Mouse (Mus musculus) liver, postnatal 0 days (tissue): Measurements from ENCODE around the gene Bcl7a. TPM values are rescaled to one million over a fixed set of nuclear protein-coding genes. Genes with fewer than 3 reads are reported as not detected.

Experiments used
- ATAC-seq: fragments of 200-750 bp; cut with Nextera tagmentation; 2 replicates; pipeline ENCODE4 v1.8.0; 2017; ENCODE audit warnings: mild to moderate bottlenecking, moderate library complexity
- DNase-seq: peaks from one replicate; pipeline ENCODE4 v3.0.0-alpha.2; 2016
- H3K27ac ChIP-seq: fragments of 300-500 bp; sonication (generic); 2 replicates; pipeline ENCODE4 v1.5.1; 2014; ENCODE audit warnings: antibody characterized with exemption, moderate library complexity, mild to moderate bottlenecking, low read depth
- H3K27me3 ChIP-seq: fragments of 300-500 bp; sonication (generic); 2 replicates; pipeline ENCODE4 v1.6.1; 2014; ENCODE audit warnings: low read length, control low read depth, mixed read lengths; ENCODE audit not compliant: insufficient read depth
- H3K36me3 ChIP-seq: fragments of 300-500 bp; sonication (generic); replicated peaks from 2 replicates; pipeline ENCODE4 v1.6.1; 2014; ENCODE audit warnings: mild to moderate bottlenecking, control low read depth, low read length, moderate library complexity, mixed read lengths; ENCODE audit not compliant: insufficient read depth
- H3K4me1 ChIP-seq: fragments of 300-500 bp; sonication (generic); 2 replicates; pipeline ENCODE4 v1.6.1; 2014; ENCODE audit warnings: antibody characterized with exemption, mild to moderate bottlenecking, control low read depth; ENCODE audit not compliant: insufficient read depth
- H3K4me2 ChIP-seq: fragments of 300-500 bp; sonication (generic); 2 replicates; pipeline ENCODE4 v1.6.1; 2014; ENCODE audit warnings: low read depth, mild to moderate bottlenecking, low read length, moderate library complexity, mixed read lengths
- H3K4me3 ChIP-seq: fragments of 300-500 bp; sonication (generic); 2 replicates; pipeline ENCODE4 v1.5.1; 2014; ENCODE audit warnings: low read depth, low read length
- H3K9ac ChIP-seq: fragments of 300-500 bp; sonication (generic); replicated peaks from 2 replicates; pipeline ENCODE4 v1.6.1; 2014; ENCODE audit warnings: mild to moderate bottlenecking, moderate library complexity
- H3K9me3 ChIP-seq: fragments of 300-500 bp; sonication (generic); 2 replicates; pipeline ENCODE4 v1.6.1; 2016; ENCODE audit warnings: mild to moderate bottlenecking, control low read depth, low read length, mixed read lengths
- CTCF ChIP-seq: sonication (generic); IDR thresholded peaks from 2 replicates; pipeline ENCODE4 v1.5.1; 2016; ENCODE audit warnings: antibody characterized with exemption, low read depth
- EP300 ChIP-seq: IDR thresholded peaks from 2 replicates; pipeline ENCODE4 v1.6.1; 2016; ENCODE audit warnings: antibody characterized with exemption, low read depth, mild to moderate bottlenecking
- WGBS: fragments of 180-500 bp; shearing (Covaris S2); extraction: QIAGEN DNeasy Blood & Tissue Kit; methylation state at CpG from one replicate; pipeline ENCODE4 v1.1.7; 2014; ENCODE audit not compliant: insufficient replicate concordance; 5-methylcytosine and 5-hydroxymethylcytosine counted together
- polyA plus RNA-seq: library from polyadenylated mRNA; unstranded; fragments of >200 nt; fragmentation: Nextera tagmentation; extraction: Ambion mirVana; gene quantifications from 2 replicates; pipeline ENCODE4 v1.2.1, GENCODE M21; 2015

Gene Bcl7a
- polyA plus RNA-seq, 1 experiment from 2014 or later = 5.1 TPM

DNA sequence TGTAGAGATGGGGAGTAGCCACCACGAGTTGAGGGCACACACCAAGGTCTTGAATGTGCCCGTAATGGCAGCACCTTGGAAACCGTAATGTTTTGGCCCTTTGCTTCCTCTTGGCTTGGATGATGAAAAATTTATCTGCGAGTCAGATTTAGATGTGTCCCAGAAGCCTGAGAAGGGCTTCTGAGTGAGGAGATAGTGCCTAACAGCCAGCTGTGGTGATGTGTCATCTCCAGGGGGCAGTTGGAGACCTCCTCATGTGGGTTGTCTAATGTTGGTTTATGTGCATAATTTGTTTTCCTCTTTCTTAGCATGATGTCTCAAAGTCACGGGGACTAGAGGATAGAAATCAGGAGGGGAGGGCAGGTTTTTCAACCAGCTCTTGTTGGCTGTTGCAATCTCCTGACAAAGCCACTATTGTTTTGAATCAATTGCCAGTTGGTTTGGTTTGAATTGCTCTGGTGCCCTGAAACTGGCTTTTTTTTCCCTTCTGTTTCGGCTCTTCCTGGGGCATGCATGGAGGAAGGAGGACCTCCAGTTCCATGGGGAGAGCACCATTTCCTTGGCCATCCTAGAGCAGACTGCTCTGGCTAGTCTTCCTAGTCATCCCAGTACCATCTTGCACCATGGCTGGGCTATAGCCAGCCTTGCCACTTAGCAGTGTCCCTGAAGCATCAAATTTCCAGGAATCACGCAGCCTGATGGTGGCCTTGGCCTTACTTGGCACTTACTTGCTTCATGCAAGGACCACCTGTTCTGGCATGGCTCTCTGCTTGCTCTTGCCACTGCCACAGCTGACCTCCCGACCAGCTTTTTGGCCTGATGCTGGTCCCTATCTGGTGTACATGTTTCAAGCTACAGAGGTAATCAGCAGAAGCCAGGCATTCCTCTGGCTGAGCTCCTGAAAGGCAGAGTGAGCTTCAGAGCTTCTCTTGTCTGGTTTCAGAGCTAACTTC is 73.2 kb downstream of the Bcl7a start:
- TF ChIP-seq CTCF = no peak
- no peak for TF ChIP-seq EP300
- H3K4me2 ChIP-seq = no peak overlapping the region
- DNase-seq (no peak), ATAC-seq (no peak)
- no peak overlapping the region for H3K4me3 ChIP-seq
- no peaks in the 10 kb centered on the region for H3K27me3 ChIP-seq
- H3K27ac ChIP-seq = no peak overlapping the region
- 62% methylated on average over 8 of the region's 8 CpGs for WGBS
- H3K9ac ChIP-seq = no peak overlapping the region
- H3K9me3 ChIP-seq = no peaks in the 10 kb centered on the region
- H3K36me3 ChIP-seq = 0 out of 2 replicates have a peak, but pooled peaks cover 2% of the 10 kb centered on the region
- peaks cover 6% of the 10 kb centered on the region; the same call in 1 of the 2 replicates for H3K4me1 ChIP-seq

- H3K4me1 ChIP-seq = no peaks in the 10 kb centered on the region
- H3K4me3 ChIP-seq = no peak overlapping the region
- H3K4me2 ChIP-seq = no peak overlapping the region
- no peak for ATAC-seq
- no peaks in the 10 kb centered on the region for H3K9me3 ChIP-seq
- TF ChIP-seq EP300 (no peak), CTCF (no peak)
- H3K27ac ChIP-seq = no peak overlapping the region
- H3K27me3 ChIP-seq = no peaks in the 10 kb centered on the region
- 72% methylated on average over 2 of the region's 2 CpGs for WGBS
- H3K9ac ChIP-seq = no peak overlapping the region
- H3K36me3 ChIP-seq = no peaks in the 10 kb centered on the region
- DNase-seq = no peak
Measured at GRCm38 (mm10) chr5:123423885-123424284, 80.3 kb downstream of the Bcl7a start.

Other genes with a start within 250 kb of the Bcl7a start
- 2.1 and 2.4 TPM in 2 replicates for gene Rhof, start 211.1 kb upstream of the Bcl7a start, polyA plus RNA-seq
- gene Setd1b, start 201.6 kb upstream of the Bcl7a start, polyA plus RNA-seq = 3.6 and 4.3 TPM in 2 replicates
- gene Psmd9, start 174.4 kb upstream of the Bcl7a start, polyA plus RNA-seq = 116 and 120 TPM in 2 replicates
- gene Hpd, start 161.1 kb upstream of the Bcl7a start, polyA plus RNA-seq = 638 and 713 TPM in 2 replicates
- 0.06 and 0.21 TPM in 2 replicates for gene Wdr66, start 91.7 kb upstream of the Bcl7a start, polyA plus RNA-seq
- gene Mlxip, start 51.0 kb downstream of the Bcl7a start, polyA plus RNA-seq = 3.5 and 4.5 TPM in 2 replicates
- gene Lrrc43, start 145.5 kb downstream of the Bcl7a start, polyA plus RNA-seq = not detected in 2 replicates
- gene Il31, start 145.7 kb downstream of the Bcl7a start, polyA plus RNA-seq = not detected in 2 replicates
- gene B3gnt4, start 166.6 kb downstream of the Bcl7a start, polyA plus RNA-seq = not detected in 2 replicates
- gene Diablo, start 180.3 kb downstream of the Bcl7a start, polyA plus RNA-seq = 34.1 and 35.2 TPM in 2 replicates
- gene Gm49027, start 181.7 kb downstream of the Bcl7a start, polyA plus RNA-seq = not detected in 2 replicates
- 11.6 and 11.8 TPM in 2 replicates for gene Vps33a, start 229.2 kb downstream of the Bcl7a start, polyA plus RNA-seq